Mouse (Mus musculus) mesoderm, embryonic 11.5 days (tissue): Measurements from ENCODE around the gene Tmem262.
"Not testable (repeated sequence)": the region's sequence is repeated elsewhere in the genome, so short reads cannot be mapped to it uniquely, and the experiment has no call there.

Source experiments
- DNase-seq: peaks from one replicate; pipeline ENCODE4 v3.0.0-alpha.2; 2012; ENCODE audit warnings: low read depth, low spot score

The Tmem262 gene

GRCm38 (mm10) chr19:6079983-6080480 lies at the start of gene Tmem262:
Gene Tmem262 (plus strand): TSS chr19:6080033.
- DNase-seq, result no peak

- DNase-seq, result no peak
Observed at GRCm38 (mm10) chr19:6030520-6031280, 49.1 kb upstream of the Tmem262 start.

GRCm38 (mm10) chr19:6035966-6036585 lies 43.8 kb upstream of the Tmem262 start:
- DNase-seq, result no peak

GRCm38 (mm10) chr19:6037695-6038094 lies 42.1 kb upstream of the Tmem262 start:
- no peak for DNase-seq

- DNase-seq, result no peak
Observed at GRCm38 (mm10) chr19:6038326-6038725, 41.5 kb upstream of the Tmem262 start.

GRCm38 (mm10) chr19:6040002-6040401 lies 39.8 kb upstream of the Tmem262 start:
- no peak for DNase-seq

GRCm38 (mm10) chr19:6042293-6042692 lies 37.5 kb upstream of the Tmem262 start:
- no peak for DNase-seq

- DNase-seq, result not testable (repeated sequence)
Observed at GRCm38 (mm10) chr19:6044102-6044501, 35.7 kb upstream of the Tmem262 start.

- DNase-seq, result no peak
Observed at GRCm38 (mm10) chr19:6045366-6046293, 34.2 kb upstream of the Tmem262 start.

- peak; percentile 96 for DNase-seq
Observed at GRCm38 (mm10) chr19:6046294-6047153, 33.3 kb upstream of the Tmem262 start, which contains the start of gene Syvn1. Gene Syvn1 (plus strand): TSS chr19:6046576.

GRCm38 (mm10) chr19:6047154-6047898 lies 32.5 kb upstream of the Tmem262 start:
- DNase-seq, result no peak

- DNase-seq, result no peak
Observed at GRCm38 (mm10) chr19:6047899-6048166, 32.0 kb upstream of the Tmem262 start.

- DNase-seq, result no peak
Observed at GRCm38 (mm10) chr19:6048681-6049410, 31.0 kb upstream of the Tmem262 start.

GRCm38 (mm10) chr19:6052516-6052915 lies 27.3 kb upstream of the Tmem262 start:
- DNase-seq, result no peak

- no peak for DNase-seq
Observed at GRCm38 (mm10) chr19:6054296-6054695, 25.5 kb upstream of the Tmem262 start.

- no peak for DNase-seq
Observed at GRCm38 (mm10) chr19:6056696-6057095, 23.1 kb upstream of the Tmem262 start.

GRCm38 (mm10) chr19:6057313-6058096 lies 22.3 kb upstream of the Tmem262 start, which contains the start of the genes Mrpl49 and Fau:
Gene Mrpl49 (minus strand): TSS chr19:6057785.
Gene Fau (plus strand): TSS chr19:6057844.
- peak; percentile 99 for DNase-seq

GRCm38 (mm10) chr19:6058513-6058912 lies 21.3 kb upstream of the Tmem262 start:
- no peak for DNase-seq

- no peak for DNase-seq
Observed at GRCm38 (mm10) chr19:6058966-6059365, 20.9 kb upstream of the Tmem262 start.
